Mouse (Mus musculus) urinary bladder, postnatal 36 days (tissue): ENCODE measurements around the gene Rasal2.

Experiments used
- DNase-seq, 2 experiments: peaks; one replicate each; pipeline ENCODE4 v3.0.0; 2022; ENCODE audit warnings: low spot score in 2 of 2, mixed read lengths in 1 of 2

Gene Rasal2

DNA sequence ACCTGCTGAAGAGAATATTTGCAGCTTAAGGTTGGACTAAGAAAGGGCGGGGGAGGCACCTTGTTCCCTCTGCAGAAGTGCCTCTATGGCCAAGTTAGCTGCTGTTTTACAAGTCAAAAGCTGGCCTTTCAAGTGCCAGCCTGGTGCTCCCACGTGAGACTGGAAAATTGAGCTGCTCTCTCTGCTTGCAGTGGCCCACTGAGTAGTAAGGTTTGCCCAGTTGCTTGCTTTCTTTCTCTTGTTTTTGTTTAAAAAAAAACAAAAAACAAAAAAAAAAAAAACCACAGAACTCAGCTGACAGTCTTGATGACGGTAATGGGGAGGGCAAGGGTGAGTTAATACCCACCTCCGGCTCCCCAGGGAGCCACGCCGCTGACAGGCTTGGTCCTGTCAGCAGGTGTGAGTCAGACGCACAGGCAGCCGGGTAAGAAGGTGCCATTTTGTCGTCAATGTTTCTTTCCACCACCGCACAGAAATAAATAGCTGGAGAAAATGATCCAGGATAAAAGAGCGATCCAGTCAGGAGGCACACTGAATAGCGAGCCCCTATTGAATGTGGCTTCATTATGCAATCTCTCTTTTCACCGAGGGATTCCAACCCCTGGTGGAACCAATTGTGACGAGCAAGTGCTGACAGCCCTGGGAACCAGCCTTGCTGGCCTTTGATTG, 27.7 kb upstream of the Rasal2 start:
- no peak for DNase-seq

DNA sequence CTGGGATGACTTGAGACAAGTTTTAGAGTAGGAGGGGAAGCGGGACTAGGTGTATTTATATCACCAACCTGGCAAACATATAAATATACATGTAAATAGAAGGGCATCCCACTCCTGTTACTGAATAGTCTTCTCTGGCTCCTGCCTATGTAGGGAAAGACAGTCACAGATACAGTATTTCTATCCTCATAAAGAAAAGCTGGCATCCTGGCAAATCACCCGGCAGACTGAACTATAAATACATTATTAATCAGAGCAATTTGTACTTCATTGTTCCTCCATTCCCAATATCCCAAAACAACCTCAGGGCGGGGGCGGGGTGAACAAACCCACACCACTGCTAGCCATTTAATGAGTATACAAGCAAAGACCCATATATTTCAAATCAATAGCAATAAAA, 26.7 kb upstream of the Rasal2 start:
- no peak for DNase-seq

DNA sequence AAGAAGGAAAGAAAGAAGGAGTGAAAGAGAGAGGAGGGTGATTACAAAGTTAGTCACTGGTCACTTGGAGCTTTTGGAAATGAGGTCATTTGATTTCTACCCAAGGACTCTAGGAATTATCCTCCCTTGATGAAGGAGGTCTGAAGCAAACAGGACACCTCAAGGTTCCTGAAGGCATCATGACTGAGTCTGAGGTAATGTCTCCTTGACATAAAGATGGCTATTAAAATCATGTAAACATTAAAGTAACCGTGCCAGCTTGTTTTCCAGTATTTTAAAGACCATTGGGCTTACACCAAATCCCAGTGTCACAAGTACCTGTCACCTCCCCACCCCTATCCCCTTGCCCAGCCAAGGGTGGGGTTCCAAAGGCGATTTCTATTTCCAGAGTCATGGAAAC, 25.9 kb upstream of the Rasal2 start:
- no peak for DNase-seq

DNA sequence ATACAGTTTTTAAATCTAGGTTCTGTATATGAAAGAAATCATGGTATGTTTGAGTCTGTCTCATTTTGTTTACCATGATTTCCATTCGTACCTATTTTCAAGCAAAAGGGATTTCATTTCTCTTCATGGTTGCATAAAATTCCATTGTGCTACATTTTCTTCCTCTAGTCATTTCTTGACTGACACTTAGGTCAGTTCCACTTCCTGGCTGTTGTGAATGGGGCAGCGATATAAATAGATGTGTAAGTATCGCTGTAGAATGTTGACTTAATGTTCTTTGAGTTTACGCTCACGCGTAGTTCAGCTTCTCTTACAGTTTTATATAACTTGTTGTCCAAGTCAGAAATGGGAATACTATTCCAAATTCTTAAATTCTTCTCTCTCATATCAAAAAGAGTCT, 23.5 kb upstream of the Rasal2 start:
- no peak for DNase-seq

DNA sequence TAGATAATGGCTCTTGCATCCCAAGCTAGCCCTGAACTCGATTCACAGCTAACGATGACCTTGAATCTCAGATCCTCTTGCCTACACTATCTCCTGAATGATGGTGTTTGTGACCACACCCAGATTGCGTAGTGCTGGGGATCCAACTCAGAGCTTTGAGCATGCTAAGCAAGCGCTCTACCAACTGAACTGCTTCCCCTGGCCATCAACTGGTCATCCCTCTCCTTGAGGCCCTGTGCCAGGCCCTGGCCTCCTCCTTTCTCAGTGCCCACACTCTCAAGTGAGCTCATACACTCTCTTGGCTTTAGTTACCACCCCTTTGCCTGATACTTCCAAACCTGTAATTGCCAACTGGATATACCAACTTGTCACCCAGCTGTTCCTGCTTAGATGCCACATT, 22.0 kb upstream of the Rasal2 start:
- DNase-seq, result no peak

DNA sequence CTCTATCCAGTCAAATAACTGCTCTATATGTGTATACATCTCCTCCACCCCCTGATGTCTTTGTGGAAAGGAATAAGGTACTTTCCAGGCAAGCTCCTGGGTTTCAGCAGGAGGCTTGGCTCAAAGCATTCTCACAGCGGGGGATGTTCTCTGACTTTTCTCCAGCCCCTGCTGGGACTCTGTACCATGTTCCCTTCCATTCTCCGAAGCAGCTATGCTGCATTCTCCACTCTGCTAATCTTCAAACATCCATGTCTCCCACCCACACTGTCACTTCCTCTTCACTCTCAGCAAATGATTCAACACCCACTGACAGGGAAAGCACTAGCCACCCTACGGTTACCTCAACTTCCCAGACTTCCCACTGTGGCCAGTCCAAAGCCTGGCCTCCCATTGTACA, 20.9 kb upstream of the Rasal2 start:
- no peak for DNase-seq

DNA sequence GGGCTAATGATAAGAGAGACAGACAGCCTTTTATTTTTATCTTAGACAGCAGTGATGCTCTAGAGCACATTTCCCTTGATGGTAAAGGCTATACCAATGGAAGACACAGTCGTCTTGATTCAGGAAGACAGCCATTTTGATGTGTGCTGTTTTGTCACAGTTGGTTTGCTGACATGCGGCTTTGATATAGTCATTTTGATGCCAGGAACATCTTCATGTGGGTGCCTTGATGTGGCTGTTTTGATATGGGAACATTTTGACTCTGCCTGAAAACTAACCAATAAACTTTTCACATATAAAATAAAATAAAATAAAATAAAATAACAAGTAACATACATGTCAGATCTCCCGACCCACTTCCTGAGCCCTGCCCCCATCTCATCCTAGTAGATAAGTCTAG, 16.0 kb upstream of the Rasal2 start:
- no peak for DNase-seq

DNA sequence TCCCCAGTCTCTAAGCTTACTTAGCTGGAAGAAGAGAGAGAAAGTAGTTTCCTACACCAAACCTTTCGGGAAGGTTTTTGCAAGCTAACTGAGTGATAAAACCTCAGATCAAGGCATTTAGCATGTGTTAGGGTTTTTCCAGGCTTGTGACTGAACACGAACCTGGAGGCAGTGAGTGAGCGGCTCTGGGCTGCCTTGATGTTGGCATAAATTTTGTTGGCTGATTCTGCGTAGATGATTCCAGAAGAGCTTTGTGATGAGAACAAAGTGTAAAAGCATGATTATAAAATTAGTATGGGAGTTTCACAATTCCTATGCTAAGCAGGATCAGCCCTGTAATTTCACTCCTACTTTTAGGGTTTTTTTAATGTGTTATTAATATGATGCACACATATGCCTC, 15.2 kb upstream of the Rasal2 start:
- DNase-seq, result no peak

DNA sequence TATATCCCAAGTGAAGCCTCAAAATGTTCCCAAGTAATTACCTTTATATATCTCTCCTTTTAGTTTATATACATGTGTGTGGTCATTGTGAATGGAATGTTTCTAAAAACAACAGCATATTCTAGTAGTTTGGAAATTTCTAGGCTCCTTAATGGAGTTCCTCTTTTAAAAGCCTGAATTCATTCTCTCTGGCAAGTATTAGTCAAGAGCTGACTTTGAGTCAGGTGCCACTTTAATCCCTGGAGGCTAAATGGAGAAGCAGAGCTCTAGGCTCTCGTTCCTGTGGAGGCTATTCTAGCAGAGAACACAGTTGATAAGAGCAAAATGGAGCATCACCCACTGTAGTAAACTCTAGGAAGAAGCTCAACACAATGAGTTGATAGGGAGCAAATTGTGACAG, 14.5 kb upstream of the Rasal2 start:
- DNase-seq, result no peak

DNA sequence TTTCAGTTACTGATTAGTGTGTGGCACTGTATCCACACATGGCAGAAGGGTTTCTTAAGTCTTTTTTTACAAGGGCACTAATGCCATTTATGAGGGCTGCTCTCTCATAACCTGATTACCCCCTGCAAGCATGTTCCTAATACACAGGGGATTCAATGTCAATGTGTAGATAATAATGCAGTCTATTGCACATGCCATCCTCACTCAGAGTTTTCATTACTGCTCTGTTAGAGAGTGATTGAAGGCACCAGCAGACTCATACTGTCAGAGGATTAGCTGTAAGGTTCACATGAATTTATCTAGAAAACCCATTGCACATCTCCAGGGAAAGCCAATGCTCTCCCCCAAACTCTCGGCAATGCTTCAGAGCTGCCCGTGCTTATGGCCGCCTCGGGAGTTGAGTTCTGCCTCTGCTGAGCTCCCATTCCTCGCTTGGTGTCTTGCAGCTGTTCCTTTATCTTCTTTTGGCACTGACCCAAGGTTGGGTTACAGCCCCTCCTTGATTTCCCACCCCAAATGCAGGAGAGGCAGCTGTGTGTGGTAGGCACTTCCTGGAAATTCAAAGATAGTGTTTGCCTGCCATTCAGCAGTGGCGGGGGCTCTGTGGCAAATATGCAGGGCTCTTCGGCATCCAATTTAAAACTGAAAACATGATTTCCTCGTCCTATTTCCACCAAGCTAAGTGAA, 13.5 kb upstream of the Rasal2 start:
- no peak for DNase-seq

DNA sequence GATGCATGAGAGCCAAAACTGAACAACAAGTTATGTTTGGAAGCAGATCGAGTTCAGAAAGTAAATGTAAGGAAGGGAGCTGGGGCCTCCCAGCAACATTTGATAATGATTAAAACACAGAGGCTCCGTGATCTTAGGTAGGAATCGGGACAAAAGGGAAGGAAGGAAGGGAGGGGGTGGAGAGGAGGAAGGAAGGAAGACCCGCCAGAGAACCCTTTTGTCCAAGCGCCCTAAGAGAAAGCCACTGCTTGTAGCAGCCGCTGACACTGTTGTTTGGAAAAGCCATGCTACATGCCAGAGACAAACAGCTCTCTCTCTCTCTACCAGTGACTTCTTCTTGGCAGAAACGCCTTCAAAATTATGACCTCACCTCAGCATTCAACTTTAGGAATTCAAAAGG, 5.5 kb upstream of the Rasal2 start:
- no peak for DNase-seq

DNA sequence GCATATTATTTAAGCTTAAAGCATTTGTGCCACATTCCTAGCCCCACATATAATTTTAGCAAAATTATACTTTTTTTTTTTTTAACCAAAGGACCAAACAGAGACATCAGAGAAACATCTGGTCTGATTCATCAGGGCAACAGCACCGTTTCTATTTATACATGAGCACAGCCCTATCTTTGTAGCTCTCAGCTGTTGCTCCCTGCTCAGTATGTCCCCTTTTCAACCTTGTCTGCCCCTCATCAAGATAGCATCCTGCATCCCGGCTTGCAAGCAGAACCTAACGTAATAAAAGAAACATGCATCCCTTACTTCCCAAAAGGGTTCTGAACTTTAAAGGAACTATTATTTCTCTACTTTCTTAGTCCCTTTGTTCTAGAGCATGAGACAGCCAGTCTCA, 5.0 kb upstream of the Rasal2 start:
- DNase-seq, result no peak

DNA sequence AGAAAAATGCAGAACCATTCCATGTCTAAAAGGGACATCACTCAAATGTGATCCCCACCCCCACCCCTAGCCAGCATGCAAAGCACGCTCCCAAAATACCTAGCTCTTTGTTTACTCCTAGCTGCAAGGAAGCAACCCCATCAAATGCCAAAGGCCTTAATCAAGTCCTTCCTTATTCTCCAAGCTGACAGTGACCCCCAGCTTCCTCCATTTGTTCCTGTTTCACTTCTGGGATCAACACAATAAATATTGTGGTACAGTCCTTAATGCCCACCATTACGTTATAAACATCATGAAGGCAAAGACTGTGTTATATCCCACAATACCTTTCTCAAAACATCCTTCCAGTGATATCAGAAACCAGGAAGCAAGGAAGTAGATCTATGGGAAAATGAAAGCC, 4.2 kb upstream of the Rasal2 start:
- DNase-seq, result no peak

DNA sequence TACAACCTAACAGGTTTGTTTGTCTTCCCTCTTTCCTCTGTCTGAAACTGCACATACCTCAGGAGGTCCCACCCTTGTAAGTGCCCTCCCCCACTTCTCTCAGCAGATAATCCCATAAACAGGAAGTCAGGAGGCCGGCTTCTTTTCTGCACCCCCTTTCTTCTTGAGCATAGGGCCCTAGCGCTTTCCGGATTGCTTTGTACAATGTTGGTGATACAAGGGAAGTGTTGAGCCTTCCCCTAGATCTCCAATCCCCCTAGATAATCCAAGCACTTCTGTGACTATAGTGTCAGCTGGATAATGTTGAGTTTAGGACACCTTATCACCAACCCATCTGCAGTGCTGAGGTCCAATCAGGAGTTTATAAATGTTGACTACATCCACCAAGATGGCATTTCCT, 3.4 kb upstream of the Rasal2 start:
- no peak for DNase-seq

DNA sequence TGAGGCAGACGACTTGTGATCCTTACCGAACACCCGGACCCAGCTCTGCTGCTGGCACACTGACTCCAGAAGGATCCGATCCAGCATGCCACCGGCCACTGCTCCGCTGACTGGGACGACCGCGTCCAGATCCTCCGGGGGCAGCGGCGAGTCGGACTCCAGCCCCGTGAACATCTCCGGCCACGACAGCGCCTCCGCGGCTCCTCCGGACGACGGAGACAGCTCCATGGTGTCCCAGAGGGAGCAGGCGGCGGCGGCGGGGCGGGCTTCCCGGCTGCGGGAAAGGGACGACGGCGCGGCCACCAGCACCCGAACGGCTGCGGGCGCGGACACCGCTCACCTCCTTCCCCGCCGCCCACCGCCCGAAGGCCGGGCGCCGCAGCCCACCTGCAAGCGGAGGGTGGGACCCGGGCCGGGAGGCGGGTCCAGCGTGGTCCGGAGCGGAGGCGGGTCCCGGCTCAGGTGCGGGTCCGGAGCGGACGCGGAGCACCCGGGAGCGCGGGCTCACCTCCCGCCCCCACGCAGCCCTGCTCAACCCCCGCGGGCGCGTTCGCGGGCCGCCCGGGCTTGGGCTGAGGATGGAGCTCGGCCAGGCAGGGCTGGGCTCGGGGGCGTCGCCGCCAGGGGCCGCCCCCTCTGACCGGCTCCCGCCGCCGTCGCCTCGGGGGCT, 549 bp downstream of the Rasal2 start:
- DNase-seq, result peak; percentile 48 to 60

DNA sequence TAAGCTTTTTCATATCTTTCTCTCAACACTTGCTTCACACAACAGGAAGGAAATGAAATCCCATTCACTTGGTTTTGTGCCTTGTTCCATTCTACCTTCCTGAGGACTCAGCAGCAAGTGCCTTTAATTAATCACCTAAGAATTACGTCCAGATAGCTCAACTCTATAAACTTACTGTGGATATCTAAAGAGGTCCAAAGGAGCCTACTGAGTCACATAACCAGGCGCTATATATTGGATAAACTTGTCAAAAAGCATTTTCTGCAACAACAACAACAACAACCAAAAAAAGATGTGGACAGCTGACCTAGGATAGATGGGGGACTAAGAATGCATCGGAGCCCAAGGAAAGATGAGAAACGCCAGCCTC, 1.1 kb downstream of the Rasal2 start:
- no peak for DNase-seq

DNA sequence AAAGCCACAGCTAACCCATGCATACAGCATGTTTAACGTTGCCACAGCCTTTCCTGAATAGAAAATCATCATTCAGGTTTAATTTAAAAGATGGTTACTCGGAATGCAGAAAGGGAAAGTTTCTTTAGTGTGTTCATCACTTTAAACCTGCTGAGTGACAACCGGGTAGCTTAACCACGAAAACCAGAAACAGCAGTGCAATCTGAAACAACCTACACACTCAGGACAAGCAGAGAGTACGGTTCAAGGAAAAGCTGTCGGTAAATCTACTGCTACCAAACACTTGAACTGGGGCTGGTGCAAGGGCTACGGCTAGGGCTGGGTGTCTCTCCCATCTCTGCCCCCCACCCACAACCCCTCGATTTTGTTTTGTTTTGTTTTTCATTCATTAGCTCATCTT, 1.5 kb downstream of the Rasal2 start:
- no peak for DNase-seq

DNA sequence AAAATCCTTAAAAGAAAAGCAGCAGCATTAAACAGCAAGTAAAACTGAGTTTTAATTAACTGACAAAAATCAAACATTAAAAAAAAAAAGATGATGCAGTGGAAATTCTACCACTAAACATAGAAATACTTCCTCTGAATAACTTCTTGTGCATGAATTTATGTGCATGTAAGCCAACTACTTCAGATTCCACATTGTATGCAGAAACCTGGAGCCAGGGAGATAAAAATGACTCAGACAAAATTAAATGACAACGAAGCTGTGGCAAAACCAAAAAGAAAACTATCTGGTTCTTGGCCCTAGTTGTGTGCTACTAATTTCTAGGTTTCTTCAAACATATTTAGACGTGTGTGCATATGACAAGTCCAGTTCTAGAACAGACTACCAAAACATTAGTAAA, 2.7 kb downstream of the Rasal2 start:
- DNase-seq, result no peak

DNA sequence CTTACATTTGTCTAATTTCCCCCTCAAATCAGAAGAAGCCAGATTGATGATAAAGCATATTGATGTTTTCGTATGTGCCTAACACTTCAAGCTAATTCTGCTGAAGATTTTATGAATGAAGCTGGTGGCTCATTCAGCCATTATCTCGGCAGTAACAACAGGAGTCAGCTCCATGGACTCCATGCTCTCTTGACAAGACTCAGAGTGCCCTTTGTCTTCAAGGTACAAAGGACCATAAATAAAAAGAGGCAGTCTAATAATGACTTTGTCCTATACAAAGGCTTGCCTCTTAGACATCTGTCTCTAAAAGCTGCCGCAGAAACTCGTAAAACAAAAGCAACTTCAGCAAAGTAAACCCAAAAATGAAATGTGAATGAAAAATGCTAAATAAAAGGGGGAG, 24.4 kb downstream of the Rasal2 start:
- DNase-seq, result no peak

DNA sequence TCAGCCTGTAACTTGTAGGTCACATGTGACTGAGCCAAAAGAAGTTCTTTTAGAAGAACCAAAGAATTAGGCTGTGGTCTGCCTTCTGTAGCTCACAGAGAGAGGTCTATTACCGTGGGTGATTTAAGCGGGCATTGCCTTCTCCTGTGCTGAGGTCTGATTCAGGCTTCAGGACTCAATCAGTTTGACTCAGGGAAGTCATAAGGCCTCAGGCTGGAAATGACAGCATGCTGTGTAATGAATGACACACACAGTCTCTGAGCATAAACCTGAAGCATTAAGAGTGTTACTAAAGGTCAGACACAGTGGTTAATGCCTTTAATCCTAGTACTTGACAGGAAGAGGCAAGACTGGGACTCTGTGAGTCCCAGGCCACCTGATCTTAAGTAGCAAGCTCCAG, 31.7 kb downstream of the Rasal2 start:
- DNase-seq, result no peak

DNA sequence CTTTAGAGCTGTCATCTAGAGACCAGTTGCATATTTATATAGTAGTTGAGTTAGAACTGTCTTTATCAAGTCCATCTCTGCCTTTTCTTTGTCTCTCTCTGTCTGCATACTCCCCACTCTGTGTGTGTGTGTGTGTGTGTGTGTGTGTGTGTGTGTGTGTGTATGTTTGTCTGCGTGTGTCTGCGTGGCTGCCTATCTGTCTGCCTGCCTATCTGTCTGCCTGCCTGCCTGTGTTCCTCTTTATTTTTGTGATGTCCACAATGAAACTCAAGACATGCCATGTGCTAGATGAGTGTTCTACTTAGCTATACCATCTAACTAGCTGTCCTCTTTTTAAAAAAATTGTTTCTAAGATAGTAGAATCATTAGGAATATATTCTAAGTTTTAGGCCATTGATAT, 42.0 kb downstream of the Rasal2 start:
- no peak for DNase-seq

DNA sequence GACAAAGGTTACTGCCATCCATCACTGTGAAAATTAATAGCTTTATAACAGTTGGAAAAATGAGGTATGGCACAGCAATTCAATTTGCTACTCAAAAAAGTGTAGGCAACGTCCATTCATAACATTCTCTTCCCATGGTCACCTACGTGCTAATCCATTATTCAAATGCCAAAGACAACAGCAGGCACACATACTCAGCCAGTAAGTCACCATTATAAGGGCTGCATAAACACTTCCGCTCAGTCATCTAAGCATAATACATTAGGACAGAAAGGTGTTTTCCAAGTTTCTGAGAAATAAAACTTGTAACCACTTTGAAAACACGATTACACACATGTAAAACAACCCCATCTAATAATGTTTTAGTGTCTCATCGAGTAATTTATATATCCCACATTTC, 44.1 kb downstream of the Rasal2 start:
- DNase-seq, result no peak

DNA sequence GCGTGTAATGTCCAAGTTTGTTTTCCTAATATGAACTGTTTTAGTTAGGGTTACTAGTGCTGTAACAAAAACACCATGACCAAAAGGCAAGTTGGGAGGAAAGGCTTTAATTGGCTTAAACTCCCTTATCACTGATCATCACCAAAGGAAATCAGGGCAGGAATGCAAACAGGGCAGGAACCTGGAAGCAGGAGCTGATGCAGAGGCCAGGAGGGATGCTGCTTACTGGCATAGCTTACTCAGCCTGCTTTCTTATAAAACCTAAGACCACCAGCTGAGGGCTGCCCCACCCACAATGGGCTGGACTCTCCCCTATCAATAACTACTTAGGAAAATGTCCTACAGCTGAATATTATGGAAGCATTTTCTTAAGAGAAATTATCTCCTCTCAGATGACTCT, 65.7 kb downstream of the Rasal2 start:
- DNase-seq, result no peak
